Mouse (Mus musculus): ENCODE results near the gene Cemip2.

DNA sequence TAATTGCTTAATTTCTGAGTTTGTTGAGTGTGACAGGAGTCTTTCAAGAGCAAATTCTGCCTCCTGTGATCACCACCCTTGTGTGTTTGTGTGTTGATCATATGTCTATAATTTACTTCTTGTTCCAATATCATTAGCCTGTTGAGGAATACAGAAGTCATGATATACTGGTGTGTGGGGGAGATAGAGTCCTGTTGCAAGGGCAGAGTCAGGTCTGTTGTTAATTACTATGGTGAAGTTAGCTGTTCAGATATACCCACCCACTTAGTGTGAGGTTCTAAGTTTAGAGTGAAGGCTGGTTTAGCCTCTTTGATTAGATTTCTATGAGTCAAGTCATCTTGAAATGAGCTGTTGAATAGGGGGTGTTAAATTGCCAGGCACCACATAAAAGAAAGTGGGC, 88.0 kb downstream of the Cemip2 start:
- no peak for TF ChIP-seq CEBPB (IDR thresholded peaks at IDR 0.05; ENCODE audit: low read depth)
- no peak for TF ChIP-seq CTCF (IDR thresholded peaks at IDR 0.05; ENCODE audit: control insufficient read depth, insufficient read depth, insufficient read length)
- TF ChIP-seq MYOG (IDR thresholded peaks at IDR 0.05; ENCODE audit: control insufficient read depth, extremely low read depth, insufficient read length): no peak
- no peak for TF ChIP-seq MAX (IDR thresholded peaks at IDR 0.05)
- no peak for TF ChIP-seq USF1 (IDR thresholded peaks at IDR 0.05; ENCODE audit: low read depth)
- TF ChIP-seq MYOD1 (IDR thresholded peaks at IDR 0.05; ENCODE audit: control insufficient read depth, insufficient read length, low read depth): no peak
